Mouse (Mus musculus): Measurements from ENCODE around the gene Hmga1. TPM values are rescaled to one million over a fixed set of nuclear protein-coding genes. Genes with fewer than 3 reads are reported as not detected.

Hmga1 gene
- polyA plus RNA-seq, 3 experiments from 2014 or later = 37.3 to 69.6 (median 41.9) TPM

- no peak for ATAC-seq
Observed at GRCm38 (mm10) chr17:27560926-27561480, 4.7 kb downstream of the Hmga1 start.

- no peak for ATAC-seq
Observed at GRCm38 (mm10) chr17:27561809-27562526, 5.7 kb downstream of the Hmga1 start.

- no peak for ATAC-seq
Observed at GRCm38 (mm10) chr17:27563771-27564244, 7.5 kb downstream of the Hmga1 start.

- ATAC-seq = no peak
Observed at GRCm38 (mm10) chr17:27564391-27565162, 8.3 kb downstream of the Hmga1 start.

- ATAC-seq = peak; percentile 99
Observed at GRCm38 (mm10) chr17:27565163-27565941, 9.1 kb downstream of the Hmga1 start, which contains the start of gene AI413582. Gene AI413582 (minus strand): TSS chr17:27565756.

- no peak for ATAC-seq
Observed at GRCm38 (mm10) chr17:27565942-27566267, 9.6 kb downstream of the Hmga1 start.

- ATAC-seq = no peak
Observed at GRCm38 (mm10) chr17:27568228-27568627, 11.9 kb downstream of the Hmga1 start.

GRCm38 (mm10) chr17:27571315-27571714 lies 15.0 kb downstream of the Hmga1 start:
- ATAC-seq = no peak

- no peak for ATAC-seq
Observed at GRCm38 (mm10) chr17:27573772-27574320, 17.5 kb downstream of the Hmga1 start.

- ATAC-seq = no peak
Observed at GRCm38 (mm10) chr17:27574470-27575115, 18.3 kb downstream of the Hmga1 start.

GRCm38 (mm10) chr17:27575116-27575776 lies 18.9 kb downstream of the Hmga1 start:
- no peak for ATAC-seq

- ATAC-seq = no peak
Observed at GRCm38 (mm10) chr17:27576056-27576455, 19.8 kb downstream of the Hmga1 start.

GRCm38 (mm10) chr17:27577468-27577867 lies 21.2 kb downstream of the Hmga1 start:
- no peak for ATAC-seq

- no peak for ATAC-seq
Observed at GRCm38 (mm10) chr17:27578487-27578886, 22.2 kb downstream of the Hmga1 start.

- ATAC-seq = no peak
Observed at GRCm38 (mm10) chr17:27579816-27580215, 23.5 kb downstream of the Hmga1 start.

- ATAC-seq = no peak
Observed at GRCm38 (mm10) chr17:27580392-27581068, 24.2 kb downstream of the Hmga1 start.

GRCm38 (mm10) chr17:27583185-27583894 lies 27.0 kb downstream of the Hmga1 start:
- ATAC-seq = no peak

- no peak for ATAC-seq
Observed at GRCm38 (mm10) chr17:27586661-27587060, 30.4 kb downstream of the Hmga1 start.

GRCm38 (mm10) chr17:27587252-27587651 lies 31.0 kb downstream of the Hmga1 start:
- ATAC-seq = no peak

GRCm38 (mm10) chr17:27588231-27588630 lies 31.9 kb downstream of the Hmga1 start:
- no peak for ATAC-seq
